Mouse (Mus musculus) kidney, postnatal 0 days (tissue): ENCODE results near the gene Msl1. TPM values are rescaled to one million over a fixed set of nuclear protein-coding genes. Genes with fewer than 3 reads are reported as not detected.

Experiments used
- ATAC-seq: fragments of 200-750 bp; cut with Nextera tagmentation; replicated peaks from 2 replicates; pipeline ENCODE4 v1.8.0; 2017; ENCODE audit warnings: low read depth, moderate number of reproducible peaks, moderate TSS enrichment, moderate library complexity; ENCODE audit not compliant: low FRiP score
- DNase-seq: peaks from one replicate; pipeline ENCODE4 v3.0.0-alpha.2; 2016; ENCODE audit warnings: low spot score
- H3K27ac ChIP-seq: fragments of 300-500 bp; sonication (generic); 2 replicates; pipeline ENCODE4 v1.5.1; 2014; ENCODE audit warnings: mild to moderate bottlenecking
- H3K27me3 ChIP-seq: fragments of 300-500 bp; sonication (generic); 2 replicates; pipeline ENCODE4 v1.6.1; 2014; ENCODE audit warnings: low read length, mixed read lengths; ENCODE audit not compliant: insufficient read depth
- H3K36me3 ChIP-seq: fragments of 300-500 bp; sonication (generic); 2 replicates; pipeline ENCODE4 v1.6.1; 2014; ENCODE audit warnings: low read length, mixed read lengths; ENCODE audit not compliant: insufficient read depth
- H3K4me1 ChIP-seq: fragments of 300-500 bp; sonication (generic); replicated peaks from 2 replicates; pipeline ENCODE4 v1.6.1; 2014; ENCODE audit warnings: antibody characterized with exemption, low read length, mixed read lengths; ENCODE audit not compliant: insufficient read depth
- H3K4me2 ChIP-seq: fragments of 300-500 bp; sonication (generic); 2 replicates; pipeline ENCODE4 v1.6.1; 2014; ENCODE audit warnings: mild to moderate bottlenecking, low read length, moderate library complexity, mixed read lengths
- H3K4me3 ChIP-seq: fragments of 300-500 bp; sonication (generic); replicated peaks from 2 replicates; pipeline ENCODE4 v1.5.1; 2014; ENCODE audit warnings: low read depth, low read length
- H3K9ac ChIP-seq: fragments of 300-500 bp; sonication (generic); 2 replicates; pipeline ENCODE4 v1.6.1; 2014; ENCODE audit warnings: low read depth, low read length
- H3K9me3 ChIP-seq: fragments of 300-500 bp; sonication (generic); replicated peaks from 2 replicates; pipeline ENCODE4 v1.6.1; 2016; ENCODE audit warnings: low read length, inconsistent platforms, mixed read lengths
- CTCF ChIP-seq: IDR thresholded peaks from 2 replicates; pipeline ENCODE4 v1.5.1; 2016; ENCODE audit warnings: antibody characterized with exemption, low read depth, mild to moderate bottlenecking, moderate library complexity
- WGBS: fragments of 180-500 bp; shearing (Covaris S2); extraction: QIAGEN DNeasy Blood & Tissue Kit; methylation state at CpG from one replicate; pipeline ENCODE4 v1.1.7; 2014; 5-methylcytosine and 5-hydroxymethylcytosine counted together
- polyA plus RNA-seq: library from polyadenylated mRNA; unstranded; fragments of >200 nt; fragmentation: Nextera tagmentation; extraction: Ambion mirVana; gene quantifications from 2 replicates; pipeline ENCODE4 v1.2.1, GENCODE M21; 2015

The Msl1 gene
- polyA plus RNA-seq, 1 experiment from 2014 or later, result 19.3 TPM

DNA sequence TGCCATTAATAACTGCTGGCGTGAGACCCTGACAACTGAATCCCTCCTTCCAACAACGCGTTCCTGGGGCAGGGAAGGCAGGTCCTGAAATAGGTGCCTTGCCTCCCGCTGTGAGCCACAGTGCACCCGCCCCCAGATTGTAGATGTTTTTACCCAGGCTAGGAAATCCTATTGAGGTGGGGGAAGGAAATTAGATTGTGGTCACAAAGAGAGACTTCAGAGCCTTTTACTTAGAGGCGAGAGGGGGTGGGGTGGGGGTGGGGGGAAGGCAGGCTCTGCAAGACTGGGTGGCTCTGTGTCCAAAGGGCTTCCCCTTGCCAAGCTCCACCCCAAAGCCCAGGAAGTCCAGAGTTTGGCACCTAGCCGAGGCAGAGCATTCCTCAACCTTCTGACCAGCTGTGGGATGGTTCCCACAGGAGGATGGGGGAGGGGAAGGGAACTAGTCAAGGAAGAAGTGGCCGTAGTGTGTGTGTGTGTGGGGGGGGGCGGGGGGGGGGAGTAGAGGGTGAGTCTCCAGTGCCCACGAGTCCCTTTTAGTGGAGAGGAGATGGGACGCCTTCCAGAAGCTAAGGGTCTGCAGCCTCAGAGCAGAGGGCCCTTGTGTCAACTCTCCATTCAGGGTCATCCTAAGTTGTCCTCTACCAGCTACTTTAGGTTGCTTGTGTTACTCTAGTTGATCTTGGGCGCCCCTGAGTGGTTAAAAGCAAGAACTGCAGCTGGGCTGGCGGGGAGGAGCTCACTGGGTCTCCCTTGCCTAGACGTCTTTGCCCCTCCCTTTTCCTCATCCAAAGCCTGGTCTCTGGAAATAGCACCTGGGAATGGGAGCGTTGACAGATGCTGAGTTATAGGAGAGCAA is 8.7 kb upstream of the Msl1 start:
- peak; percentile 98 for DNase-seq
- Histone ChIP-seq H3K27me3 (no peaks in the 10 kb centered on the region), H3K27ac (peak overlapping the region; percentile 99), H3K9me3 (no peaks in the 10 kb centered on the region), H3K36me3 (no peaks in the 10 kb centered on the region), H3K9ac (peak overlapping the region; percentile 40; the same call in 1 of the 2 replicates), H3K4me2 (peak overlapping the region; percentile 53), H3K4me3 (0 out of 2 replicates have a peak overlapping the region, but pooled peaks have one; percentile 1), H3K4me1 (peaks cover 56% of the 10 kb centered on the region)
- TF ChIP-seq CTCF, result peak; percentile 93
- peak; percentile 77 for ATAC-seq
- 0% methylated on average over 14 of the region's 15 CpGs for WGBS

DNA sequence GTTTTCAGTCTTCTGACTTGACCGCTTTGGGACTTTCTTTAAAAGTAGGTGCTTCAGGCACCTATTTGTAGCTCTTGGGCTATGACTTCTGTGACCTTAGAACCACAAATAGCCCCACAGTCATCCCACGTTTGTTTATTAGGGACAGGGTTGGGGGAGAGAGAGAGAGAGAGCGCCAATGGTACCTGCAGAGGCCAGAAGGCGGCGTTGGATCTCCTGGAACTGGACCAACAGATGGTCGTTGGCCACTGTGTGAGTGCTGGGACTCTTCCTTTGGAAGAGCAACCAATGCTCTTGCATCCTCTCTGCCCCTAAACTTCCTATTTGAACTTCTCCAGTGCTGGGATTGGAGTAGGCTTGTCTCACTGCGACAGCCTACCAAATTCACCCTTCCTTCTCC is 8.1 kb upstream of the Msl1 start:
- Histone ChIP-seq H3K9ac (no peak overlapping the region), H3K27ac (peak overlapping the region; percentile 99), H3K4me1 (peaks cover 50% of the 10 kb centered on the region), H3K4me3 (no peak overlapping the region), H3K36me3 (no peaks in the 10 kb centered on the region), H3K27me3 (no peaks in the 10 kb centered on the region), H3K4me2 (peak overlapping the region; percentile 53; the same call in 1 of the 2 replicates), H3K9me3 (no peaks in the 10 kb centered on the region)
- 29% methylated on average over 7 of the region's 7 CpGs for WGBS
- ATAC-seq (no peak), DNase-seq (no peak)
- TF ChIP-seq CTCF, result no peak

DNA sequence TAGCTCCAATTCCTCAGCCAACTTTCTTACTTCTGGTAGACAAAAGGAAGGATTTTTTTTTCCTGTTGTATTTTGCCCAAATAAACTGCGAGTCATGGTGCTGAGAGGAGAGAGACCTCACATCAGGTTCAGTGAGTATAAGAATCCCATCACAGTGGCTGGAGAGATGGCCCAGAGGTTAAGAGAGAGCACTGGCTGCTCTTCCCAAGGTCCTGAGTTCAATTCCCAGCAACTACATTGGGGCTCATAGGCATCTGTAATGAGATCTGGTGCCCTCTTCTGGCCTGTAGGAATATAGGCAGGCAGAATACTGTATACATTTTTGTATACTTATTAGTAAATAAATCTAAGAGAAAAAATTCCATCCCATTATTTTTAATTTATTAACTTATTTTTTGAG is 7.6 kb upstream of the Msl1 start:
- no peak overlapping the region for H3K4me3 ChIP-seq
- TF ChIP-seq CTCF, result peak; percentile 71
- peaks cover 46% of the 10 kb centered on the region for H3K4me1 ChIP-seq
- H3K27ac ChIP-seq, result peak overlapping the region; percentile 99
- DNase-seq (peak; percentile 56), ATAC-seq (no peak)
- H3K27me3 ChIP-seq, result no peaks in the 10 kb centered on the region
- no peaks in the 10 kb centered on the region for H3K36me3 ChIP-seq
- WGBS, result 85% methylated on average over 1 of the region's 1 CpGs
- H3K9ac ChIP-seq, result no peak overlapping the region
- H3K4me2 ChIP-seq, result 0 out of 2 replicates have a peak overlapping the region, but pooled peaks have one; percentile 53
- H3K9me3 ChIP-seq, result no peaks in the 10 kb centered on the region

DNA sequence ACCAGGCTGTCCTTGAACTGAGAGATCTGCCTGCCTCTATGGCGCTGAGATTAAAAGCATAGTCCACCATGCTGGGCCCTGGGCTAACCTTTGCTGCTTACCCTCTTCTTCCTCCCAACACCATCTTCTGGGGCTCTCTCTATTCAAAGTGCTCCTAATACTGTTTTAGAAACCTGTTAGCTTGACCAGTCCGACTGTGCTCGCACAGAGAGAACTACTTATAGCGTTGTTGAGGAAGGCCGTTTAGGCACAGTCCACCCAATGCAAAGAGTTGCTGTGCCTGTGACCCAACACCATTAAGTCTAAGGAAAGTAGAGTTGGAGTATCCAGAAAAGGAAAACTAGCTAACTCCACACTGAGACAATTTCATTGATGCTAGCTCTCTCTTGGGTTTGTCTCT is 7.2 kb upstream of the Msl1 start:
- TF ChIP-seq CTCF, result no peak
- no peak for ATAC-seq
- Histone ChIP-seq H3K36me3 (no peaks in the 10 kb centered on the region), H3K4me1 (peaks cover 41% of the 10 kb centered on the region), H3K9me3 (no peaks in the 10 kb centered on the region), H3K9ac (no peak overlapping the region), H3K27ac (peak overlapping the region; percentile 80), H3K4me2 (peak overlapping the region; percentile 91; the same call in 1 of the 2 replicates), H3K27me3 (no peaks in the 10 kb centered on the region), H3K4me3 (no peak overlapping the region)
- DNase-seq, result no peak
- WGBS, result 94% methylated on average over 5 of the region's 5 CpGs

DNA sequence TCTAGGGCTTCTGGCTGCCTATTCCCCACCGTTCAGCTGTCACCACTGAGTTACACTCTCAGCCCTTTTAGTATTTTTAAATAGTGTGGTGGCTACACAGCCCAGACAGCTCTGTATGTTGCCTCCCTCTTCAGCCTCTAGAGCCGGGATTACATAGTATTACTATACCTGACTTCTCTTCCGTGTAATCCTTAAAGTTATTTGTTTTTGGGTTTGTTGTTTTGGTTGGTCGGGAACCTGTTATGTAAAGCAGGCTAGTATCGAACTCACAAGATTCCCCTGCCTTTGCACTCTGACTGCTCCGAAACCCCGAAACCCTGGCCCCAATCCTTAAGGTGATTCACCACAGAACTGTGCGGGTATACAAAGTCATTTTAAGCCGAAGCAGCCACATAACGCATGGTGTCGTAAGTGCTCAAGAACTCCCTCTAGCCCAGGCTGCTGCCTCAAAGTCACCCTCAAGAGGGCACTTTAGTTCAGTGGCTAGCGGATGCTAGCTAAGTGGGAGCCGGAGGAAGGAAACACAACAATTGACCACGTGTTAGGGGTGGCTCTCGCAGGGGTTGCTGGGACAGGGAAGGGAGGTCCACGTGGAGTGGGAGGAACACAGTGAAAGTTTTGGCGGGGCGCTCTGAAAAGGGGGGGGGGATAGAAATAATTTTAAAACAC is 6.6 kb upstream of the Msl1 start:
- 8% methylated on average over 18 of the region's 18 CpGs for WGBS

DNA sequence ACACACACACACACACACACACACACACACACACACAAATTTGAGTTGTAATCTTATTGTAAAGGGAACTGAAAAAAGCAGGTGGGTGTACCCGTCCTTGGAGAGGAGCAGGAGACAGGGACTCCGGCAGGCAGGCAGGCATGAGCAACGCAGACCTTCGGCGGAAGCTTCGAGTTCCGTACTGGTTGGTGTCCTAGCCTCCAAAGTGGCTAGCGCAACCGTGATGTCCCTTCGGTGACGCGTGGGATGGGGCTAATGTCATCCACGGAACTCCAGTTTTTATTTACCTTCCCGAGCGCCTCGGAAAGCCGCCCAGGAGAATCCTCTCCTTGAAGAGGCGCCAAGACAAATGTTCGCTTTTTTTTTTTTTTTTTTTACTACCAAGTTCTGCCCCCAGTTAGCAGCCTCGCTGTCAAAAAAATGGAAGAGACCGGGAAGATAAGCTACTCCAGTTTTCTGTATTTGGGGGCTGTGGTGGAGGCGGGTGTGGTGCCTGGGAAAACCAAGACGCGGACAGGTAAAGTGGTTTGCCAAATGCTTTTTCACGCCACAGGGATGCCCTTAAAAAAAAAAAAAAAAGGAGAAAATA is 6.0 kb upstream of the Msl1 start:
- Histone ChIP-seq H3K27me3 (no peaks in the 10 kb centered on the region), H3K36me3 (no peaks in the 10 kb centered on the region), H3K9ac (peak overlapping the region; percentile 60), H3K4me1 (peaks cover 39% of the 10 kb centered on the region), H3K27ac (peak overlapping the region; percentile 77), H3K9me3 (no peaks in the 10 kb centered on the region), H3K4me3 (peak overlapping the region; percentile 44), H3K4me2 (peak overlapping the region; percentile 91)
- no peak for TF ChIP-seq CTCF
- ATAC-seq (no peak), DNase-seq (no peak)
- under 1% methylated on average over 25 of the region's 25 CpGs for WGBS

More for the DNA sequence above, 6.6 kb upstream of the Msl1 start:
- Histone ChIP-seq H3K4me3 (peak overlapping the region; percentile 44), H3K27ac (peak overlapping the region; percentile 80), H3K36me3 (no peaks in the 10 kb centered on the region), H3K4me2 (peak overlapping the region; percentile 91), H3K4me1 (peaks cover 40% of the 10 kb centered on the region), H3K9me3 (no peaks in the 10 kb centered on the region), H3K9ac (peak overlapping the region; percentile 60; the same call in 1 of the 2 replicates), H3K27me3 (no peaks in the 10 kb centered on the region)
- TF ChIP-seq CTCF, result peak; percentile 89
- peak; percentile 99 for DNase-seq
- peak; percentile 71 for ATAC-seq
